Mouse (Mus musculus): ENCODE measurements around the gene Ociad1.

The Ociad1 gene

DNA sequence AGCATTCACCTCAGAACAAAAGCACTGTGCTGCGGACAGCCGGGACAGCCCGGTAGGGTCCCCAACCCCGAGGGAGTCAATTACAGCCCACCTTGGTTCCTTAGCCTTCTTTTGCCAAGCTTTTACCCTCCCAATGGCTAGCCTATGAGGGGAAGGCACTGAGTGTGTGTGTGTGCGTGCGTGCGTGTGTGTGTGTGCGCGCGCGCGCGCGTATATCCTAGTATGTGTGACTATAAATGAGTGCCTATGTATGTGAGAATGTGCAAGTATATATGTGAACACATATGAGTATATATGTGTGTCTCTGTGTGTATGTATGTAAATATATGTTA is 46.2 kb downstream of the Ociad1 start:
- in situ Hi-C loops (cut with MboI): no loop called here

DNA sequence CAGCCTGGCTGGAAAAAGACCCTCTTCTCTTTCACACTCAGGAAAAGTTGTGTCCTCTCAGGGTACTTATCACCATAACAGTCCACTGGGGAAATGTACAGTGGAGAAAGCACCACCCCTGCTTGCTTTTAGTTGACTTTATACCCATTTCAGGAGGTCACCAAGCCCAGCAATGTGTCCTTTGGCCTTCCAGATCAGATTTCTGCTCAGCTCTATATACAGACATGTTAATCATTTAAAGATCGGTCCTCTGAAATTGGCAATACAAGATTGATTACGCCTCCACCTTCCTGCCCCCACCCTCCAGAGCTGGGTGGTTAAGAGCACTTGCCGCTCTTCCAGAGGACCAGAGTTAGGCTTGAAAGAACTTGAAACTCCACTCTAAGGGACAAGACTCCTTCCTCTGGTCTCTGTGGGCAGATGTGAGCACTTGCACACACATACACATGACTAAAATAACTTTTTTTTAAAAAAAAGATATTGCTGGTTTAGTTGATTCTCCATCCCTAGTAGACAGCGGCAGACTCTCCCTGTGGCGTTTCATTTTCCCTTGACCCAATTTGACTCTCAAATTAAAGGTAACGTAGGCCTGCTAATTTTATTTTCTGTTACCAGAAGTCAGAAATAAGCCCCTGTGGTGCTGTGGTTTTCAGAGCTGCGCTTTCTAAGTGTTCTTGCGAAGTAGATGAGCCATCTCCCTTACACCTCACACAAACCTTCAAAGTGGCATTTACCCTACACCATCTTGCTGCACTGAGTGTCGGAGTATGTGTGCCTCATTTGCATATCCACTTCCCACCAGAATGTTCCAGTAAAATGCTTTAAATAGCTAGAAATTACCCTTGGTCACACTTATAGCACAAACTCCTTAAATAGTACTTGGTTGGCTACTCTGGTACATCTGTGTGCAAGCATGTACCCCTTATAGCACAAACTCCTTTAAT is 47.5 kb downstream of the Ociad1 start:
- in situ Hi-C loops (cut with MboI): no loop called here

DNA sequence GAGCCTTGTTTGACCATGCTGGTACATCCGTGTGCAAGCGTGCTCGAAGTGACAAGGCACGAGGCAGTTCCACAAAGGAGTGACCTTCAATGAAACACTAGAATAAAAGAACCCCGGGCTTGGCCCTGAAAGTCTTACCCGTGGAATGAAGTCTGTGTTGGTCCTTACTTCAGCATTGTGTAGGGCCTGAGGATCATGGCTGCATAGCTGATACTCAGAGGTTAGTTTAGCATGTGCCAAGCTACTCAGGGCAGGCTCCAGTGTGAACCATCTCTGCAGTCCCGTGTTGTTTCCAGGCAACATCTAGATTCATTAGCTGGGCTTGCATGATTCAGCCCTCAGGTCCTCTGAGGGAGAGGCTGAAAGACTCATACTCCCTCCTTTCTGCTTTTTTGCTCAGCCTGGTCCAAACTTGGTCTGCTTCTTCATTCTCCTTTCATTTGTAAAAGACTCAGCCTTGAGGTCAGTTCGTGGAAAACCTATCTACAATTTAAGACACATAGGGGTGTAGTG is 48.2 kb downstream of the Ociad1 start, which contains the start of gene Ociad2:
Gene Ociad2 (minus strand): TSS at position 306 of the 513 bp plus-strand sequence.
- in situ Hi-C loops (cut with MboI): no loop called here

DNA sequence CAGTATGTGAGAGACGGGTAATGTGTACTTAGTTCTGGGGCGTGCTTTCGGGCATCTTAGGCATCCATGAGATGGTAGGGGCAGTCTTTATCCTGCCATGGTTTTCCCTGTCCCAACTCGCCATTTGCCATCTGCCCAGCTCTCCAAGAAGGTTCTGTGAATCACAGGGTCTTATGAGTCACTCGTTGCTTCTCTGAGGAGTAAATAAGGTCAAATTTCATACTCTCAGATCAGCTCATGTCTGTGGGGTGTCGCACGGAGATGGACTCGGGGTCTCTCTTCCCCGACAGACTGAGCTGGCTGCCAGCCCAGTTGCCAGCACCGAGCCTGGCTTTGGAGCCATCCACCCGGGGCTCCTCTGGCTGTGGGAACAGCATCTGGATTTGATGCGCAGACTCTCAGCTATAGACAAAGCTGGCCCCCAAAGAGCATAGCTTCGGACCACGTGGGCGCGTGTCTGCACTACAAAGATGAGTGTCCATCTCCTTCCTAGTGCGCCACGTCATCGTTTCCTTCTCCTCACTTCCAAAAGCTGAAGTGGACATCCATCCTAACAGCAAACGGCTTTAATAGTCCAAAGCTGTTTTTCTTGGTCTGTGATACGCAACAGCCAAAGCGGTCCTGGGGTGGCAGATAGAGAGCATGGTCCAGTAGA is 50.2 kb downstream of the Ociad1 start:
- in situ Hi-C loops (cut with MboI): no loop called here

DNA sequence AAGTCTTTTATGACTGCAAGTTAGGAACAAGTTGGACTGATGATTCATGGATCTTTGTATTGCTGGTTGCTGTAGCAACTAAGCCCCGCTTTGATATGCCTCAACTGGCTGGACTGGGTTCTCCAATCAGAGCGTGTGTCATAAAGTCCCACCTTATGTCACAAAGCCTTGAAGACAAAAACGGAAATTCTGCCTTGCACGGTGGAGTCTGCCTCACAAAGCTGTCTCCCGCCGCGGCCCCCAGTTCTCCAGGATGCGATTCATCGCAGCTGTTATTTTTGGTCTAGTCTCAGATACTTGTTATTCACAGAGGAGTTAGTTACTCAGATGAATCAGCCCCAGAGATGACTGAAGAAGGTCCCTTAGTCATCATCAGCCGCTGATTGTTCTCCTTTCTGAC is 51.7 kb downstream of the Ociad1 start:
- in situ Hi-C loops (cut with MboI): no loop called here

DNA sequence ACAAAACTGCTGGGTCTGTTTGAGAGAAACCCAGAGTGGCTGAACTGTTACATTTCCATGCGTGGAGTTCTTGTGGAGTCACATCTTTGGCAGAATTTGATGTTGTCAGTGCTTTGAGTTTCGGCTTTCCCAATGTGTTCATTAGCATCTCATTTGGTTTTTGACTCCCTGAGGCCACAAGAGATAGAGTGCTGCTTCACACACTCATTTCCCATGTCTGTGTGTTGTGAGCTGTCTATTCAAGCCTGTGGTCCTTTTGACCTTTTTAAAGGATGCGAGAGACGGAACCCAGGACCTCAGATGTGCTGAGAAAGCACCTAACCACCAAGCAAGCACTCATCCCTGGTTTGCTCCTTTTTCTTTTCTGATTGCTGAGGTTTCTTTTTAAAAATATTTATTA is 52.7 kb downstream of the Ociad1 start:
- in situ Hi-C loops (cut with MboI): no loop called here

DNA sequence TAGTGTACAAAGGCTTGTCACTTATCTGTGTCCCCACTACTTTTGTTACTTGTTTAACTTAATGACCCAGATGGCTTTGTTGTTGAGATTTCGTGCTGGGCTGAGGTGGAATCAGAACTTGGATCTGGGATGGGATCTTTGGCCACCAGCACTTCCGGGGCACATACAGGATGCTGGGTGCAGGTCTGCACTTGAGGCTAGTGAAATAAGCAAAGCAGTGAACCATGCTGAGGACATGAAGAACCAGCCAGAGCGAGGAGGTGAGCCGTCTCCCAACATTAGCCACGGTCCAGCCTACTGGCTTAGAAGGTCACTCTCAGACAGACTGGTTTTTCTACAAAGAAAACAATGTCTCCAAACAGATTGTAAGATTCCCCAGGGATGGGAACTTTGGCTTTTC is 56.9 kb downstream of the Ociad1 start:
- in situ Hi-C loops (cut with MboI): no loop called here

DNA sequence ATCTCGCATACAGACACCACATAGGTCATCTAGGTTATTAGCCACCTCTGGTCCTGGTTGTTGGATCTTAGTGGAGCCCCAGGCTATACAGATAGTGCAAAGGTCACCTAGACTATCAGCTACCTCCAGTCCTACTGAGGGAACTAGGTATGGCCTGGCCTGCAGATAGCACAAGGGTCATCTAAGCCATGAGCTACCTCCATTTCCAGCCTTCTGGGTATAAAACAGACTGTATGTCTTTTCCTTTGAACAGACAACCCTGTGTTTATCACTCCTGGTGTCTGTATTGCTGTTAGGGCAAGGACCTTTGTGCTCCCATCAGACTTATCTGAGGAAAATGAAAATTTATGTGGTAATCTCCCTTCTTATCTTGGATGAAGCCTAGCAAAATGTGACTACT is 59.2 kb downstream of the Ociad1 start:
- in situ Hi-C loops (cut with MboI): no loop called here

DNA sequence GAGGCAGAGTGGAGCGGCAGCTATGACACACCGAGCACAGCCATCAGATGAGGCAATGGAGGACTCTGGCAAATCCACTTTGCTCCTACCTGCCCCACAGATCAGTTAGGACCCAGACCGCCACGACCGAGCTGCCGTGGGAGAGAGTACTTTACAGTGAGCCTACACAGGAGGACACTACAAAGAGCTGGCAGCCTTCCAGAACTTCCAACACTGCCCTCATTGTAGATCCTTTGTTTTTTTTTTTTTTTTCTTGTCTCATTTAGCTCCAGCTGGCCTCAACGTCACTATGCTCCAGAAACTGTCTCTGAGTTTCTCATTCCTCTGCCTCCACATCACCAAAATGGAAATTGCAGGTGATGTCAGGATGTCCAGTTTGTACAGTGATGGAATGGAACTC is 60.9 kb downstream of the Ociad1 start:
- in situ Hi-C loops (cut with MboI): no loop called here

DNA sequence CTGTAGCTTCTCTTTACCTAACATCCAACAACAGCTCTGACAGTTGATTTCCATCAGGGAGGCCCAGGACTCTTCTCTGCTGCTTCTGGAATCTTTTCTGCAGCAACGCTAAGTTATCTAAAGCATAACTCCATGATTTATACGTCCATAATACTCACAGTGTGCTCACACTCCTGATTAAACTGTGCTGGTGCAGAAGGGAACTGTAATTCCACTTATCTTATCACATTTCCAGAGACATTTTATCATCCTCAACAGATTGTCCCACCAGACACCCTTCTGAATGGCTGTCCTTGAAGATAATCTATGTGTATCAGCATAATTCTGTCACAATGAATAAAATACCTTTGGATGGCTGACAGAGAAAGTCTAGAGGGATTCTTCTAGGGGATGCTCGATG is 61.4 kb downstream of the Ociad1 start:
- in situ Hi-C loops (cut with MboI): no loop called here

DNA sequence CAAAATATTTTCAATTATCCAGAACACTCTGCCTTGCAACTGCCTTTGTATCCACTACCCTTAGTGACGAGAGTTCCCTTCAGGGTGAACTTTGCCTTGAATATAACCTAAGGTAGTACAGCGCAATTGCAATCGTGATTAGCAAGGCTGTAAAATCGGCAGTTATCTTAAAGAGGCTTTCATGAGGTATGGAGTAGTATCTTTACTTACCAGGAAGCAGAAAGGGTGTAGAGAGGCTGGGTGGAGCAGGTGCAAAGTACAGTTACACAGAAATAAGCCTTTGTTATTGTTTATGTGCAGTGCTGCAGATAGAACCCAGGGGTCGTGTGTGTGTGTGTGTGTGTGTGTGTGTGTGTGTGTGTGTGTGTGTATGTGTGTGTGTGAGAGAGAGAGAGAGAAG is 62.8 kb downstream of the Ociad1 start:
- in situ Hi-C loops (cut with MboI): no loop called here

DNA sequence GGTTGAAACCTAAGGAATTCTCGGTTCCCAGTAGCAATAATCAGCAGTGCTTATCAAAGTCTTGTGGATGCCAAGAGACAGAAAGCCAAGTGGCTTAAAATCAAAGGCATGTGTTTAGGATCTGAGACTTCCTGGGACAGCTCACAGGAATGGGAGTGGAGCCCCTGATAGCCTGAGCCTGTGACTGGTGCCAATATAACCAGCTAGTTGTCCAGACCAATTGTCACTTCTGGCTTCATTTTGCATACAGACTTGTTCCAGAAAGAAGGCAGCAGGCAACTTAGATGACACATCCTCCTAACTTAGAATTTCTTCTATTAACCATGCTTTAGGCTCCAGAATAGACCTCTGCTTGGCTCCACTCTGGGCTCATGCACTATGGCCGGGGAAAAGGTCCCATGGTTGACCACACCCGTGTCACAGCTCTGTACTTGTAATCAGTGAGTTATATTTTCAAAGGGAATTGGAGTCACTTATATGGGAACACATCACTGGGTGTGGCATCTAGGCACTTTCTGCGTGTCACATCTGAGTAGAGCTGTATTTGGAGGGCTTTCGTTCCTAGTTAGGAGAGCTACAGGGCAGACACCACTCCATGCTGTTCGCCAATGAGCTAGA is 66.7 kb downstream of the Ociad1 start:
- in situ Hi-C loops (cut with MboI): no loop called here

DNA sequence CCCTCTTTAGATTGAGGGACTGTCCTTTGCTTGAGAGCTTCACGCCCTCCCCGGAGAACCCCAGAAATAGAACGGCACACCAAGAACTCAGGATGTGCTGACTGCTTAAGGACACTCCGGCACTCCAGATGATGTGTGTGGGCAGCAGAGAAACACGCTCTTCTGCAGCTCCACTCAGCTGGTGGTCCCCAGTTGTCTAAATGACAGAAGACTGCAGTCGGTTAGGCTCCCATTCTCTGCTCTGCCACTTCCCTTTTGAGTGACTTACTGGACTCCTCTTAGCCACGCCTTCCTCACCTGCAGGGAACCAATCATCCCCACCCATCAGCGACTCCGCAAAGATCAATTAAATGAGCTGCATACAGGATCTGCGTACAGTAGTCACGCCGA is 67.2 kb downstream of the Ociad1 start:
- in situ Hi-C loops (cut with MboI): no loop called here

DNA sequence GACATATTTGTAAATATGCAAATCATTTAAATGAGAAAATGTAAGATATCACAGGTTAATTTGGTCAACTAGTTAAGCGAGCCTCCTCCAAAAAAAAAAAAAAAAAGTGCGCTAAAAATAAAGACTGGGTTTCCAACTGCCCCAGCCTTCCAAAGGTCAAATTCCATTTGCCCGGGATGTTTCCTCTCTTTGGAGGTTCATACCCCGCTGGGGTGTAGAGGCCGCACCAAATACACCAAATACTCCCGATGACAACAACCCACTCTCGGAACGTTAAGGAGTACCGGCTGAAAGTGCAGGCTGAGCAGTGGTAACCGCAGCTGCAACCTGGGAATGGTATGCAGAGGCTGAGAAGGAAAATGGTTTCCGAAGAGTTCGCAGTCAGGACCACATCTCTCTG is 67.7 kb downstream of the Ociad1 start:
- in situ Hi-C loops (cut with MboI): no loop called here

DNA sequence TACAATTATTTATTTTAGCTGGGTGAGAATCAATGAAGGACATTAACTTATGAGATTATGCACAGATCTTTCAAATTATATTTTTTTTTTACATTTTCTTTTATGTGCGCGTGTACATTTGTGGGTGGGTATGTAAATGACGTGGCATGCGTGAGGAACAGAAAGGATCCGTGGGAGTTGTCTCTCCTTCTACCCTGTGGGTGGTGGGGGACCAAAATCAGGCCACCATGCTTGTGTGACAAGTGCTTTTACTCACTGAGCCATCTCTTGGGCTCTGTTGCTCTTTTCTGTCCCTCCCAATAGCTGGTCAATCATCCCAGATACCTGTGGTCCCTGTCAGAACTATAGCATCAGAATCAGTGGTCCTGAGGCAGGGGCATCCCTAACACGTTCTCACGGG is 69.8 kb downstream of the Ociad1 start:
- in situ Hi-C loops (cut with MboI): no loop called here

DNA sequence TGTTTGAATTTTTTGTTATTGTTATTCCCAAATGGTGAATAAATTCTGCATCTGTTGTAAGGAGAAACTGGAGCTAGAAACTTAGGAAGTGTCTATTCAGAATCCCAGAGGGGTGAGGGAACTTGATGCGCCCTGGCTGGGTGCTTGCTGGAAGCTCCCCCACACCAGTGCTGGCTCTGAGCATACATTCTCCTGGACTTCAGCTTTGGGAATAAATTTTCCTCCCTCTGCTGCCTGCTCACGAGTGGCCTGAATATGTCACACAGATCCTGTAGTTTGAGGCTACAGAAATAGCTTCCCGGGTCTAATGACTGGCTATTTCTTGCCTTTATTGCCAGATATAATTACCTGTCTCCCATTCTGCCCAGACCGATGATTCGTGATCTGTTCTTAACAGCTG is 70.2 kb downstream of the Ociad1 start:
- in situ Hi-C loops (cut with MboI): no loop called here
